Mouse (Mus musculus): ENCODE measurements around the gene Fscn3.
A peak's percentile ranks its signal among the peaks of the same experiment; 100 is the strongest.

Fscn3 gene

DNA sequence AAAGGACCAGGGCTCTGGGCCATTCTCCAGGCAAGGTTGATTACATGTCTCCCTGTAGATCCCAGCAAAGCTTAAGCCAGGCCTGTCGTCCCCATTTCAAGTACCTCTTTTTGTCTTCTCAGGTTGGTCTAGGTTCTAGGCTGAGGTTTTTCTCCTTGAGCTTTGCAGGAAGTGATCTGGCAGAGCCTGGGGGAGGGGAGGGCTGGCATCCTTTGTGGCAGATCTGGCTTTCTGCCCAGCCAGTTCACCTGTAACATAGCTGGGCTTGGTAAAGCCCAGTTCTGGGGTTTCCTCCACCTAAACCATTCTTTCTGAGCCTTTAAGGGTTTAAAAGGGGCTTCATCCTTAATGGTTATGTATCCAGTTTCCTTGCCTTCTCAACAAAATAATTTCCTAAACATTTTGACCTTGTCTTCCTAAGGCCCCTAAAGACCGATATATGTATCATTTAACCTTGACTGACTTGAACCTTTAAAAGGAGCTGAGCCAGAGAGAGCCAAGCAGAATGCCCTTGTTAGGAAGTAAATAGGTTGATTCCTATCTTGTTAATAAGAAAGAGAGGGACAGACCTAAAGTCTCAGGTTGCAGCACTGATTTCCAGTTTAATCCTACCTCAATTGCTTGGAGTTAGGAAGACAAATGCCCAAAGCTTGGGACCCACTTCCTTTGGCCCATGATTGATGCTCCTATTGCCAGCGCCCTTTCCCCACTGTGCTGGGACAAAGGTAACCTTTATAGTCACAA lies at the start of gene Fscn3:
Fscn3 (plus strand) TSS at position 694 of the 744 bp plus-strand sequence.
- DNase-seq (ENCODE audit: low read depth, low spot score): no peak

GRCm38 (mm10) chr6:28381983-28382382 lies 45.6 kb upstream of the Fscn3 start:
- no peak for DNase-seq (ENCODE audit: low read depth, low spot score)

GRCm38 (mm10) chr6:28385169-28385568 lies 42.4 kb upstream of the Fscn3 start:
- no peak for DNase-seq (ENCODE audit: low read depth, low spot score)

GRCm38 (mm10) chr6:28389038-28389437 lies 38.6 kb upstream of the Fscn3 start:
- DNase-seq (ENCODE audit: low read depth, low spot score): no peak

DNA sequence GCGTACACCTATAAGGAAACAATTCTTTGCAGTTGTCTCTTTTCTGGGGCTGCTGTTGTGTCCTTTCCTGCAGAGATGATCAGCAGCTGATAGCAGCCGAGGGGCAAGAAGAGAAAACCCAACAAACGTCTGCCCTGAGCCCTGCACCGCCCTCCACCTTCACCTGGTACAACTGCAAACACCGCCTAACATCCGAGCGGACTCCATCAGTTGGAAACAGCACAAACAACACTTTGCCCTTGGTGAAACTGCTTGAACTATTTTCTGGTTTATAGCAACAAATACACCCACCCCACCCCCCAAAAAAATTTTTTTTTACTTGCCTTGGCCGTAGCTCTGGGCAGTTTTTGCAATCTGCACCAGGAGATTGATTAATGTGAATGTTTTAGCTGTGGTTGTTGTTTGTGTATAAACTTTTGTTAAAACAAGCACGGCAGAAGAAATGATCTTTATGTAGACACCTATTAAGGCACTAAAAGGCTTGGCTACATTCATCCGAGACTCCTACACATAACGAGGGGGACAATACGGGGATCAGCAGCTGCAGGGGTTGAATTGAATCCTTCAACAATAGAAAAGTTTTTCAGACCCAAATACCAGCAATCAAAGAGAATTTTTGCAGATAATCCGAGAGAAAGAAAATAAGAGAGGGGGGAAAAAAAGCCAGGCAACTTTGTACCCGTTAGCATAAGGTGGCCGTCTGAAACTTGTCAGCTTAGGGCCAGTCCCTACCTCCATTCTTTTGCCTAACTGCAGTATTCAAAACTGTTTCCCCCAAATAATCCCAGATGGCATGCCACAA lies 31.3 kb upstream of the Fscn3 start:
- DNase-seq (ENCODE audit: low read depth, low spot score): no peak

- no peak for DNase-seq (ENCODE audit: low read depth, low spot score)
Observed at GRCm38 (mm10) chr6:28396853-28397457, 30.6 kb upstream of the Fscn3 start.

GRCm38 (mm10) chr6:28397681-28398203 lies 29.8 kb upstream of the Fscn3 start, which contains the start of gene Zfp800:
TSS of gene Zfp800 (minus strand) at chr6:28398005.
- no peak for DNase-seq (ENCODE audit: low read depth, low spot score)

DNA sequence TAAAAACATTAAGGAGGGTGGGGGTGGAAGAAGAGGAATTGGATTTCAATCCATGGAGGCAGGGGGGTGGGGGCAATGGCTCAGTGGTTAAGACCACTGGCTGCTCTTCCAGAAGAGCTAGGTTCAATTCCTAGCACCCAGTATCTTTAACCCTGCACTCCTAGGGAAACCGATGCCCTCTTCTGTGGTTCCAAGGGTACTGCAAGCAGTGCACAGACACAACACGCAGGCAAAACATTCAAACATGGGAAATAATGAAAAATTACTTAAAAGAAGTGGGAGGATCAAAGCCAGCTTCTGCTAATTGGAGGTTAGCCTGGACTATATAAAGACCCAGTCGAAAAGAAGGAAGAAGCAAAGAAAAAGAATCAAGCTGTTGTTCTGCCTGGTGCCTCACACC lies 28.9 kb upstream of the Fscn3 start:
- no peak for DNase-seq (ENCODE audit: low read depth, low spot score)

GRCm38 (mm10) chr6:28399791-28400190 lies 27.8 kb upstream of the Fscn3 start:
- no peak for DNase-seq (ENCODE audit: low read depth, low spot score)

GRCm38 (mm10) chr6:28410053-28410452 lies 17.5 kb upstream of the Fscn3 start:
- no peak for DNase-seq (ENCODE audit: low read depth, low spot score)

DNA sequence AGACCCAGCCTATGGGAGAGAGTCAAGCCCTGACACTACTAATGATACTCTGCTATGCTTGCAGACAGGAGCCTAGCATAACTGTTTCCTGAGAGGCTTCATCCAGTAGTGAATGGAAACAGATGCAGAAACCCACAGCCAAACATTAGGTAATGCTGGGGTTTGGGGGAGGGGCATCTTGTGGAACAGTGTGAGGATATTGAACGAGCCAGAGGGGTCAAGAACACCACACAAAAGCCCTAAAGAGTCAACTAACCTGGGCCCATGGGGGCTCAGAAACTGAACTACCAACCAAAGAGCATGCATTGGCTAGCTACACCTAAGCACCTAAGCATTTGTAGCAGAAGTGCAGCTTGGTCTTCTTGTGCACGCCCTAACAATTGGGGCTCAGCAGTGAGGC lies 16.4 kb upstream of the Fscn3 start:
- DNase-seq (ENCODE audit: low read depth, low spot score): no peak

DNA sequence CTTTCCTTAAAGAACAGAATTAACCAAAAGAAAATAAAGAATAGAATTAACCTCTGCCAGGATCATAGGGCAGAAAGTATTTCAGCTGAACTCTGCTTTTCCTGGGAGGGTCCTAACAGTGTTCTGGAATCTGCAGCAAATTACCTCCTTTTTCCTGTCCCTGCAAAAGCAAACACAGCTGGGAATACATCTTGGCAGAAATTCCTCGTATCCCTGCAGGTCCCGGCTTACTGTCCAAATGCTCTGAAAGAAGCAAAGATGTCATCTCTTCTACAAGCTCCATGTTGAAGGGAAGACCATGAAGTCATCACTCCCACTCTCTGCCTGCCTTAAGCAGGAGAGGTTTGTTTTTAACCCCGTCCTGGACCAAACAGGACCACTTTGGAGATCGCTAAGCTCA lies 10.6 kb upstream of the Fscn3 start:
- no peak for DNase-seq (ENCODE audit: low read depth, low spot score)

DNA sequence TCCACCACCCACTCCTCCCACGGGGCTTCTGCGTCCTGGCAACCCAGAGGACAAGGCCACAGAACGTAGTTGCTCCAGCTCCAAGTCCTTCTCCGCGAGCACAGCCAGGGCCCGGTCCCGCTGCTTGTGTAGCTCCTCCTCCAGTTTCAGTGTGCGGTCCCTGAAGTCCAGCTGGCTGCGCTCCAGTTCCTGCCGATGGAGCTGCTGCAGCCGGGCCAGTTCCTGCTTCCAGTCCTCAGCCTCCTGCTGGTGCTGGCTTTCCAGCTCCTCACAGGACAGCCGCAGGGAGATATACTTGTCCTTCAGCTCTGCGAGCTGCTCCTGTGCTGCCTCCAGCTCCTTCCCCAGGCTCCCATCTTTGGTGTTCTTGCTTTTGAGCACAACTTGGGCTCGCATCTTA lies 9.1 kb upstream of the Fscn3 start:
- DNase-seq (ENCODE audit: low read depth, low spot score): no peak

- no peak for DNase-seq (ENCODE audit: low read depth, low spot score)
Observed at GRCm38 (mm10) chr6:28419673-28420072, 7.9 kb upstream of the Fscn3 start.

GRCm38 (mm10) chr6:28420361-28420760 lies 7.2 kb upstream of the Fscn3 start:
- DNase-seq (ENCODE audit: low read depth, low spot score): no peak

GRCm38 (mm10) chr6:28420865-28421264 lies 6.7 kb upstream of the Fscn3 start:
- no peak for DNase-seq (ENCODE audit: low read depth, low spot score)

DNA sequence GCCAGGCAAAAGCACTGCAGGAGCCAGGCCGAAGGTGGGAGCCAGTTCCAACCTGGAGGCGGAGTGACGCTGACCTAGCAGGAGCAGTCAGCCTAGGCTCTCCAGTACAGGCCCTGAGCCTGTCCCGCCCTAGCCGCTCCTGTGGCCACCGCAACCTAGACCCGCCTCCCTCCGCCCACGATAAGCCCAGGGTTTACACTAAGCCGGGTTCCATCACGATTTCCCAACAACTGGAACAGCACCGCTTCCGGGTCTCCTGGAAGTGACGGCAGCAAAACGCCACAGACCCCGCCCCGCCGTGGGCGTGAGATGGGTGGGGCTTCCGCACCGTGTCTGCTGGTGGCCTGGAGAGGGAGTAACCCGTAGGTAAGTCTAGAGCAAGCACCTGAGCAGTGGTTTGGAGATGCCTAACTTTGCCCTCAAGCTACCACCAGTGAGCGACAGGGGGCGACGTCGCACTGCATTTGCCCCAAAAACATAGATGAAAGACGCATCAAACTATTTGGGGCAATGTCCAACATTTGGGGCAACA lies 6.1 kb upstream of the Fscn3 start:
- peak; percentile 89 for DNase-seq (ENCODE audit: low read depth, low spot score)

DNA sequence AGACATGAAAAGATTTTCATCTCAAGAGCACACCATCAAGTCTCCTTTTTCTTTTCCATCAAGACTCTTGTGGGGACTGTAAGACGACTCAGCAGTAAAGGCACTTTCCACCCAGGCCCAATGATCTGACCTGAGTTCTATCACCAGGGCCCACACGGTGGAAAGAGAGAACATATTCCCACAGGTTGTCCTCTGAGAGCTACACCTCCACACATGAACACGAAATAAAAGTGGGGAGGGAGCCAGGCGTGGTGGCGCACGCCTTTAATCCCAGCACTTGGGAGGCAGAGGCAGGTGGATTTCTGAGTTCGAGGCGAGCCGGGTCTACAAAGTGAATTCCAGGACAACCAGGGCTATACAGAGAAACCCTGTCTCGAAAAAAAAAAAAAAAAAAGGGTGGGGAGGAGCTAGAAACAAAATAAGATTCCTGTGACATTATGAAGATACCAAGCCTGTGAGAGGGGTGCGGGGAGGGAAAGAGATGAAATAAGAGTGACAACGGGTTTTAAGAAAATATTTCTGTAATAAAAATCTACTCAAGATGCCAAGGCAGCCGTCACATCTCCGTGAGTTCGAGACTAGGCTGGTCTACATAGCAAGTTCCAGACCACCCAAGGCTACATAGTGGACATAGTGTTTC lies 4.8 kb upstream of the Fscn3 start:
- DNase-seq (ENCODE audit: low read depth, low spot score): no peak

- peak; percentile 71 for DNase-seq (ENCODE audit: low read depth, low spot score)
Observed at GRCm38 (mm10) chr6:28423313-28423712, 4.3 kb upstream of the Fscn3 start, which contains the start of gene Arf5. TSS of gene Arf5 (plus strand) at chr6:28423560.

GRCm38 (mm10) chr6:28423767-28424695 lies 3.6 kb upstream of the Fscn3 start:
- DNase-seq (ENCODE audit: low read depth, low spot score): no peak
